Mouse (Mus musculus) right cerebral cortex, adult 18-20 months (tissue): ENCODE data around the gene Fbxw11.

Experiments used
- DNase-seq: peaks from one replicate; pipeline ENCODE4 v3.0.0; 2022; ENCODE audit warnings: mixed read lengths

Fbxw11 gene

DNA sequence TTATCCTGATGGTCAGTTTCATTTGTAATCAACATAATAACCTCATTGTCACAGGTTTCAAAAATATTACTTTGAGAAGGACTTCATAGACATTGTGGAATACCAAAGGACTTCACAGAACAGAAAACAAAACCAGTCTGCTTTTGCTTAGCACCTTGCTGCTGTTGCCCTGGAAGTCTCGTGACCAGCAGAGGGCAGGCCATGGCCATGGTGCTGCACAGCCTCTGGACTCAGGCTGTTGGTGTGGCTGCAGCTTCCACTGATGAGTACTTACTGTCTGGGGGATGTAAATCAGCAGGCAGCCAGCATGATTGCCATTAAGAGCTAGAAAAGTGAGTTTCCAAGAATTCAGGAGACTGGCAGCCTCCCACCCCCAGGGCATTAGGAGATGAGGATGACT lies 16.8 kb upstream of the Fbxw11 start:
- peak; percentile 56 for DNase-seq

- DNase-seq: no peak
These were observed 16.4 kb upstream of the Fbxw11 start for GRCm38 (mm10) chr11:32626079-32626478.

DNA sequence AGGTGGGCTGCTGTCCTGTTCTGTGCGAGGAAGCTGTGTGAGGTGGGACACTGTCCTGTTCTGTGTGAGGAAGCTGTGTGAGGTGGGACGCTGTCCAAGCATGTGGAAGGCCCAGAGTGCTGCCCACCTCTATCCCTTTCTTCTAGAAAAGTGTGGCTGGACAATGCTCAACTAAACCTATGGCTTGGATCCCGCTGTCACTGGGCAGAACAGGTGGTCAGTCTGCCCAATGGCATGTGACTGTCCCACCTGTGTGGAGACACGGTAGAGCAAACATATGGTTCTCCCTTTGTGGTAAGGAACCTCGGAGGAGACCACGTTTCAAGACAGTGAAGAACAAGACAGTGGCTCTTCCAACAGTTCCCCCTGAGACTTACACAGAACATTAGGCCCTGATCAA lies 14.6 kb upstream of the Fbxw11 start:
- no peak for DNase-seq

GRCm38 (mm10) chr11:32629713-32630211 lies 12.8 kb upstream of the Fbxw11 start:
- DNase-seq: no peak

- DNase-seq: no peak
These were observed 9.9 kb upstream of the Fbxw11 start for GRCm38 (mm10) chr11:32632671-32633070.

GRCm38 (mm10) chr11:32633542-32633941 lies 9.0 kb upstream of the Fbxw11 start:
- DNase-seq: no peak

- no peak for DNase-seq
These were observed 8.4 kb upstream of the Fbxw11 start for GRCm38 (mm10) chr11:32634143-32634542.

DNA sequence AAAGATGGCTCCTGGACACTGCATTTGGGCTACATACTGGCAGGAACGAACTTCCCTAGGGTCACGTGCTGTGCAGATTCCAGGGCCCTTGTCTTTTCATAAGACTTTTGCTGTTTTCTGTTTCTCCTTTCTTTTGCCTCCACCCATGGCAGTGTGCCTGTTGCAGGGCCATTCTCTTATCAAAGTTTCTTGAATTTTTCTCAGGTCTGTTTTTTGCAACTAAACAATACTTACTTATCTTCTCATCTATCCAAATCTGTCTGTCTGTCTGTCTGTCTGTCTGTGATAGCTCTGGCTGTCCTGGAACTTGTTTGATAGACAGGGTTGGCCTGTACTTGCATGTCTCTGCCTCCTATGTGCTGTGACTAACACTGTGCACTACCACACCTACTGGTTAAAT lies 7.7 kb upstream of the Fbxw11 start:
- no peak for DNase-seq

GRCm38 (mm10) chr11:32636275-32636674 lies 6.2 kb upstream of the Fbxw11 start:
- DNase-seq: no peak

DNA sequence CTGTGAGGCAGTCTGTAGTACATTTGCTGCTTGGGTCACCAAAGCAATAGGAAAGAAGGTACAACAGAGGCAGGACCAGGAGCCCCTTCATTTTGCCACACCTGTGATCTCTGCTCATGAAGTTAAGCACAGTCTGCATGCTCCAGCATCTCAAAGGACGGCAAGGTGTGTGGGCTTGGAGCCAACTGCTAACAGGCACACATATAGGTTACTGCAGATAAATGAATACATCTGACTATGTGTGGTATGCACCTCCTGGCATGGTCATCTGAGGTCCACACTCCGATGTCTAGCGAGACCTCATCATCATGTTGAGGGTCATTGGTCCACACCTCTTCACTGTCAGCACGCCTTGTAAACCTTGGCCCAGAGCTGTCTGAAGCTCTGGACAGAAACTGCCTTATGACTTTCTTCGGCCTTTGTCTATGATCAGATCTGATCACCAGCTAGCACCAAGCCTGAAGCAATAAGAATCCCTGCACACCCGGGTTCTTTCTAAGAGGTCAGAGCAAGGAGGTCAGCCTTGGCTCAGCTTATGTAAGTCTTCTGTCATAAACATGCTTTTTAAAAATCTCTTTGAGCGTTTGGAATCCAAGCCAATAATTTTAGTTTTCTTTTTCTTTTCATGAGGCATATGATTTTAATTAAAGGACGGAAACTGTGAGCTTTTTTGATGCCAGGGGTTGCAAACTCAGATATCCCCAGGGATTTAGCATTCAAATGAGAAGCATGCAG lies 3.8 kb upstream of the Fbxw11 start:
- no peak for DNase-seq

DNA sequence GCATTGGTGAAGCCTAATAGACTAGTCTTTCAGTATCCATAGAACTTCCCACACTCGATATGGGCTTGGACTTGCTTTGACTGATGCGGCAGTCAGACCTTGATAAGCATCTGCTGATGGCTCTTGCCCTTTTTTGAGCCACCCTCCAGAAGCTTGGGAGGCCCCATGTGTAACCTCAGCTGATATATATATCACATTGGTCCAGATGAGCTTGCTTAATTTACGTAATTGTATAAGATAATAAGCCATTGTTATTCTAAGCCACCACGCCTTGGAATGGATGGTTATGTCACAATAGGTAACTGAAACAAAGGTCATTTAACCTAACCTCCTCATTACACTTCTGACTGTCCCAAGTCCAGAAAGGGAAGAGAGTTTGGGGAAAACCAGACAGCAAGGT lies 1.9 kb upstream of the Fbxw11 start:
- no peak for DNase-seq

GRCm38 (mm10) chr11:32642899-32643886 lies 669 bp downstream of the Fbxw11 start:
- no peak for DNase-seq

- DNase-seq: no peak
These were observed 1.5 kb downstream of the Fbxw11 start for GRCm38 (mm10) chr11:32644010-32644409.

GRCm38 (mm10) chr11:32647265-32647664 lies 4.7 kb downstream of the Fbxw11 start:
- no peak for DNase-seq

- no peak for DNase-seq
These were observed 7.8 kb downstream of the Fbxw11 start for GRCm38 (mm10) chr11:32650236-32650749.

DNA sequence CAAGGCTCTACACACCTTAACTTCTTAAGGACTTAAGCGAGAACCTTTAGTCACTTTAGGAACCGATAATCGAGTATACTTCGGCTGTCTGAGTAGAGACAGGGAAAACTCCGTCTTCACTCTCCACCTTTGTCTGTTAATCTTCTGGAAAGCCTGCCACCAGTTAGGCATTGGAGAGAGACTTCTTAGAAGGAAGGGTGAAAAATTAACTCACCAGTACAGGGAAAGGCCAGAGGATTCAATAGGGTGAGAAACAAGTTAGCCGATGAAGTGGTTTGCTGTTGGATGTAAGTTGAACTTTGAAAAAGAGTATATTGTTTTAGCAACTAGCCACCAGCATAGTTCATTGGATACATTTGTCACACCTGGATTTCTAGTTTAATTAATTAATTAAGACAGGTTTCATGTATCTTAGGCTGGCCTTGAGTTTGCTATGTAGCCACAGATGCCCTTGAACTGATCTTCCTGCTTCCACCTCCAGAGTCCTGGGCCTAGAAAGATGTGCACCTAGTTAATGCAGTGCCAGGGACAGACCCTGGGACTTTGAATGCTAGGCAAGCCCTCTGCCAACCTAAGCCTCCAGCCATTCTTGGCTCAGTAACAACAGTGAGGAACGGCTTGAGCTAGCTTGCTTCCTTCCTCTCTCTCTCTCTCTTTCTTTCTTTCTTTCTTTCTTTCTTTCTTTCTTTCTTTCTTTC lies 8.5 kb downstream of the Fbxw11 start:
- no peak for DNase-seq

DNA sequence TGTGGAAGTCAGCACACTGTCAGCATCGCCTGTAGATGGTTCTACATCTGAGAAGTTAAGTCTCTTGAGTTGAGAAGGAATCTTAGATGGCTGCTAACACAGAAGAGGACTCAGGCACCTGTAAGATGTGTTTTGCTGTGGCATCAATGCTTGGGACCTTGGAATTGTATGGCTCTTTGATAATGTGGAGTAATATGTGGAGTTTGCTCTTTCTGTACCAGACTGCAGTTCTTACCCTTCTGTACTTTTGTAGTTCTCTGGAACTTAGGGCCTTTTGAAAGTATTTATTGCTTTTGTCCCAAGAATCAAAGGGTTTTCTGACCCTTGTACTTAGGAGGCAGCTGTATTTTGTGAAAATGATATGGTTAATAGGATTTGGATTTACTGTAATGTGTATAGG lies 9.2 kb downstream of the Fbxw11 start:
- DNase-seq: no peak

- DNase-seq: peak; percentile 48
These were observed 19.6 kb downstream of the Fbxw11 start for GRCm38 (mm10) chr11:32662082-32662656.

- DNase-seq: no peak
These were observed 23.1 kb downstream of the Fbxw11 start for GRCm38 (mm10) chr11:32665639-32666038.

DNA sequence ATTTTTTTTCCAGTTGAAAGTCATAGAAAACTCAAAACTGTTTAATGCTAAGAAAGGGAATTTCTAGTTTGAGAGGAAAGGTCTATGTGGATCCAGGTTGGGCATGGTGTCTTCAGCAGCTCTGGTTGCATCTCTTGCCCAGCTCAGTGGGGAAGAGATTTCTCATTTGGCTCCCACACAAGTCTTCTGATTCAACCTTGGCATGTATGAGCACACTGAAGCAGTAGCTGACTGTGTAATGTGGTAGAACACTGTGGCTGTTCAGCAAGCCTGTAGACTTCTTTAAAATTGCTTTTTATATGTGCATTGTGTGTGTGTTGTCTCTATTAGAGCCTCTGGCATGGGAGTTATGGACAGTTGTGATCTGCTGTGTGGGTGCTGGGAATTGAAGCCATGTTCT lies 24.5 kb downstream of the Fbxw11 start:
- peak; percentile 30 for DNase-seq

DNA sequence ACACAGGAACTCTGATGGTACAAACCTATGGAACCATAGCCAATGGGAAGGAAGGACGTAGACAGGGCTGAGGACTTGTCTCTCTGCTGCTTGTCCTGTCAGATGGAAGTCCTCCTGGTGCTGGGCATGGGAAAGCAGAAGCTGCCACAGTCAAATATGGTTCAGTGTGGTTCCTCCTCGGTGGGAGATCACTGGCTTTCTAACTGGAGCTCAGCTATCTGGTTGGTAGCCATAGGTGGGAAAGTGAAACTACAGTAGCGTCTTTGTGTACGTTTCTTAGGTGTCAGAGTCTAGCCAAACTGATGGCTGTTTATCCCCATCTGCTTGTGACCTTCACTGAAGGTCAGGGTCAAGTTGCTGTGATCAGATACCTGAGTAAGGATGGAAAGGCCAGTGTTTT lies 29.0 kb downstream of the Fbxw11 start:
- no peak for DNase-seq

- peak; percentile 86 for DNase-seq
These were observed 34.3 kb downstream of the Fbxw11 start for GRCm38 (mm10) chr11:32676777-32677176.

DNA sequence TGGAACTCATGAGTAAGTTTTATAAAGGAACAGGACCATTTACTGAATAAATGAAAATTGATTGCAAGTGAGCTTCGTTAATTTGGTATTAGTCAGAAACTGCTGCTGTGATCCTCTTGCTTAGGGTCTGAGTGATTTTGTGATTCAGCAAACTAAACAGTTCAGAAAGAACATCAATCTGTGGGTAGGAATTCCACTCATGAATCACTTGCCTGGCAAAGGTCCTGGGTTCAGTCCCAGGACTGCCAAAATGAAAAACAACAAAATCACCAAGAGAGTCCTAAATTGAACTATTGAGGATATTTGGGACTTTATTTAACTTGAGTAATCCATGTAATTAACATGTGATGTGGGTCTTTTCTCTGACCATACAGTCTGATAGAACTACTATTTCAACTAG lies 35.3 kb downstream of the Fbxw11 start:
- no peak for DNase-seq
